In the genomic region with DNA sequence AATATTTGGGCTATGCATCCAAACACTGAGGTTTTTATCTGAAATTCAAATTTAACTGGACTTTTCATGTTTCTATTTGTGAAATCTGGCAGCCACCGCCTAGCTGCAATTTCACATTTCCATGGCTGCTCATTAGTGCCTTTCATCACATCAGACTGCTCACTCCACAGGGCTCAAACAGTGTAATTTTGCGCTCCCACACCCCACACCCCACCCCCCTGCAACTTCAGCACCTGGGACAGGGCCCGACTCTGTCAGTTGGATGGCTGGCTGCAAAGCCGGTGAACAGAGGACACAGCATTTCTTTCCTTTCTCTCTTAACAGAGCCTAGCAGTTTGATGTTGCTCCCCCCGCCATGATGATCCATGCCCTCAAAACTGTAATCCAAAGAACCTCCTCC, we compare ENCODE assay signal across 11 mouse cellular contexts. TPM values are rescaled to one million over a fixed set of nuclear protein-coding genes. Genes with fewer than 3 reads are reported as not detected.
DNase-seq lines count a peak whose midpoint lies in the region; ATAC-seq and TF ChIP-seq lines count a peak whose summit lies in the region.
"Had no signal": no experiment of that assay in that cellular context is flagged by ENCODE, and none has a peak within 500 bp of the region (broad histone marks: within the 10 kb centered on the region; RNA-seq: fewer than 3 reads in every experiment).

No protein-coding gene starts in this region.

- H3K4me2 ChIP-seq in kidney, postnatal 0 days (ENCODE audit: low read length): no peak overlapping the region
- no peak overlapping the region for H3K4me2 ChIP-seq in forebrain, postnatal 0 days (ENCODE audit: low read depth)
- H3K4me2 ChIP-seq: embryonic facial prominence, embryonic 12.5 days had no signal

- no peak for ATAC-seq in kidney, postnatal 0 days (replicated peaks; ENCODE audit: low FRiP score, low read depth)
- ATAC-seq in forebrain, postnatal 0 days: peak; percentile 56; the same call in 1 of the 2 replicates

- no peak for TF ChIP-seq POLR2A in MEL (IDR thresholded peaks at IDR 0.05; ENCODE audit: control insufficient read depth in 1 of 2, insufficient read depth in 1 of 2, low read depth in 1 of 2, low read length in 2 of 2, poor library complexity in 1 of 2)

- no peak for TF ChIP-seq EP300 in MEL (IDR thresholded peaks at IDR 0.05; ENCODE audit: low read depth in 1 of 2, low read length in 2 of 2)

- no peak overlapping the region for H3K4me3 ChIP-seq in kidney, postnatal 0 days (replicated peaks; ENCODE audit: low read depth, low read length)
- no peak overlapping the region for H3K4me3 ChIP-seq in MEL (ENCODE audit: control insufficient read depth in 1 of 2, insufficient read depth in 1 of 2, low read depth in 2 of 2, low read length in 2 of 2)
- no peak overlapping the region for H3K4me3 ChIP-seq in forebrain, postnatal 0 days (ENCODE audit: low read depth, low read length)
- H3K4me3 ChIP-seq: embryonic facial prominence, embryonic 12.5 days had no signal

- 0 out of 2 replicates have a peak, but pooled peaks cover 9% of the 10 kb centered on the region for H3K27me3 ChIP-seq in kidney, postnatal 0 days (ENCODE audit: insufficient read depth, low read length)
- peaks cover 5 to 11% of the 10 kb centered on the region in 2 experiments; a peak in 3 of 4 replicates for H3K27me3 ChIP-seq in MEL (ENCODE audit: control insufficient read depth in 1 of 2, insufficient read depth in 2 of 2, low read length in 2 of 2)
- no peaks in the 10 kb centered on the region for H3K27me3 ChIP-seq in forebrain, postnatal 0 days (ENCODE audit: insufficient read depth, low read length)

- H3K79me2 ChIP-seq in MEL (ENCODE audit: control insufficient read depth, insufficient read depth, low read length, poor library complexity): no peaks in the 10 kb centered on the region

- no peak overlapping the region for H3K9ac ChIP-seq in kidney, postnatal 0 days (ENCODE audit: low read depth, low read length)
- H3K9ac ChIP-seq in MEL (ENCODE audit: control insufficient read depth, low read depth, low read length, poor library complexity, severe bottlenecking): no peak overlapping the region
- H3K9ac ChIP-seq in forebrain, postnatal 0 days: no peak overlapping the region
- H3K9ac ChIP-seq: embryonic facial prominence, embryonic 12.5 days had no signal

- WGBS in kidney, postnatal 0 days: 12% methylated on average over 5 of the region's 5 CpGs
- 13% methylated on average over 5 of the region's 5 CpGs for WGBS in forebrain, postnatal 0 days

- H3K4me1 ChIP-seq in kidney, postnatal 0 days (replicated peaks; ENCODE audit: insufficient read depth, low read length): no peaks in the 10 kb centered on the region
- H3K4me1 ChIP-seq in MEL (ENCODE audit: control insufficient read depth in 1 of 2, insufficient read depth in 2 of 2, low read length in 2 of 2): no peaks in the 10 kb centered on the region
- peaks cover 4% of the 10 kb centered on the region; the same call in 1 of the 2 replicates for H3K4me1 ChIP-seq in forebrain, postnatal 0 days (ENCODE audit: insufficient read depth)
- H3K4me1 ChIP-seq: embryonic facial prominence, embryonic 12.5 days had no signal

- H3K9me3 ChIP-seq in kidney, postnatal 0 days (replicated peaks; ENCODE audit: low read length): no peaks in the 10 kb centered on the region
- H3K9me3 ChIP-seq in MEL (replicated peaks; ENCODE audit: insufficient read depth, low read length): no peaks in the 10 kb centered on the region
- no peaks in the 10 kb centered on the region for H3K9me3 ChIP-seq in forebrain, postnatal 0 days (ENCODE audit: low read length)
- H3K9me3 ChIP-seq: embryonic facial prominence, embryonic 12.5 days had no signal

- no peak for TF ChIP-seq CTCF in kidney, postnatal 0 days (IDR thresholded peaks at IDR 0.05; ENCODE audit: low read depth)
- TF ChIP-seq CTCF in MEL (IDR thresholded peaks at IDR 0.05 in 2 of 3, conservative IDR thresholded peaks at IDR 0.05 in 1 of 3; ENCODE audit: control insufficient read depth in 1 of 3, insufficient read depth in 1 of 3, low read depth in 2 of 3, low read length in 3 of 3, poor library complexity in 1 of 3, severe bottlenecking in 1 of 3): no peak
- no peak for TF ChIP-seq CTCF in forebrain, postnatal 0 days (IDR thresholded peaks at IDR 0.05; ENCODE audit: low read depth)

- no peak for TF ChIP-seq RAD21 in MEL (IDR thresholded peaks at IDR 0.05; ENCODE audit: low read depth, low read length)

- H3K36me3 ChIP-seq in kidney, postnatal 0 days (ENCODE audit: insufficient read depth, low read length): no peaks in the 10 kb centered on the region
- H3K36me3 ChIP-seq in MEL (ENCODE audit: control insufficient read depth in 1 of 2, insufficient read depth in 2 of 2, low read length in 2 of 2): no peaks in the 10 kb centered on the region
- no peaks in the 10 kb centered on the region for H3K36me3 ChIP-seq in forebrain, postnatal 0 days (ENCODE audit: insufficient read depth)
- H3K36me3 ChIP-seq: embryonic facial prominence, embryonic 12.5 days had no signal

- DNase-seq in kidney, postnatal 0 days (ENCODE audit: low spot score): peak; percentile 50
- no peak for DNase-seq in kidney, adult 11 months
- DNase-seq in B cell, adult 2 months: peak; percentile 39 to 44
- peak; percentile 47 for DNase-seq in MEL (ENCODE audit: low read depth, low spot score)
- no peak for DNase-seq in forebrain, postnatal 0 days
- DNase-seq in urinary bladder, postnatal 36 days (ENCODE audit: low spot score in 2 of 2): no peak
- DNase-seq in right cerebral cortex, postnatal 36 days (ENCODE audit: low spot score in 2 of 2): no peak
- DNase-seq: gastrocnemius, postnatal 10 days; heart, postnatal 36 days; left cerebral cortex, postnatal 4 days had no signal

- H3K27ac ChIP-seq in kidney, postnatal 0 days: no peak overlapping the region
- H3K27ac ChIP-seq in MEL (ENCODE audit: control insufficient read depth, low read depth, low read length): no peak overlapping the region
- no peak overlapping the region for H3K27ac ChIP-seq in forebrain, postnatal 0 days (ENCODE audit: low read depth, low read length)
- H3K27ac ChIP-seq: embryonic facial prominence, embryonic 12.5 days had no signal

TF ChIP-seq in MEL, 35 proteins besides CTCF, POLR2A, EP300 and RAD21:
- TF ChIP-seq MAZ (IDR thresholded peaks at IDR 0.05; ENCODE audit: low read depth, low read length) (no peak), SIN3A (IDR thresholded peaks at IDR 0.05; ENCODE audit: low read length) (peak; percentile 59)

RNA-seq across cellular contexts. Expression of gene Tcte1, which starts 13.0 kb away (rescaled TPM):
- 0.07 and 0.15 TPM in 2 replicates for polyA plus RNA-seq in kidney, postnatal 0 days (2015; fragmentation: Nextera tagmentation; extraction: Ambion mirVana)
- not detected in 2 replicates for total RNA-seq in MEL (2012; rRNA removed)
- polyA plus RNA-seq in MEL (2012; ENCODE audit: insufficient read depth in 1 of 2, insufficient read length in 2 of 2, low read depth in 1 of 2, low replicate concordance in 2 of 2, missing spikeins in 1 of 2): not detected
- 1.0 and 1.4 TPM in 2 replicates for total RNA-seq in forebrain, postnatal 0 days (2014; rRNA removed)
- 4.7 and 5.7 TPM in 2 replicates for polyA plus RNA-seq in forebrain, postnatal 0 days (2015; fragmentation: Nextera tagmentation; extraction: Ambion mirVana)
- total RNA-seq: gastrocnemius, postnatal 10 days; heart, postnatal 36 days had no signal

RNA-seq across cellular contexts. Expression of gene Tmem151b, which starts 13.2 kb away (rescaled TPM):
- polyA plus RNA-seq in kidney, postnatal 0 days (2015; fragmentation: Nextera tagmentation; extraction: Ambion mirVana): 1.5 and 1.8 TPM in 2 replicates
- total RNA-seq in MEL (2012; rRNA removed): 0.15 and 0.33 TPM in 2 replicates
- polyA plus RNA-seq in MEL (2012; ENCODE audit: insufficient read depth in 1 of 2, insufficient read length in 2 of 2, low read depth in 1 of 2, low replicate concordance in 2 of 2, missing spikeins in 1 of 2): 1 to 10 TPM in 1 of 2 experiments, not detected in 1; 1.1 TPM
- 79.2 and 79.6 TPM in 2 replicates for total RNA-seq in forebrain, postnatal 0 days (2014; rRNA removed)
- polyA plus RNA-seq in forebrain, postnatal 0 days (2015; fragmentation: Nextera tagmentation; extraction: Ambion mirVana): 32.2 and 33.7 TPM in 2 replicates

RNA-seq across cellular contexts. Expression of gene Nfkbie, which starts 19.2 kb away (rescaled TPM):
- polyA plus RNA-seq in kidney, postnatal 0 days (2015; fragmentation: Nextera tagmentation; extraction: Ambion mirVana): 4.8 and 5.1 TPM in 2 replicates
- total RNA-seq in MEL (2012; rRNA removed): 2.7 and 3.3 TPM in 2 replicates
- polyA plus RNA-seq in MEL (2012; ENCODE audit: insufficient read depth in 1 of 2, insufficient read length in 2 of 2, low read depth in 1 of 2, low replicate concordance in 2 of 2, missing spikeins in 1 of 2): 1 to 10 TPM in 1 of 2 experiments, not detected in 1; 5.7 TPM
- 2.8 and 3.1 TPM in 2 replicates for total RNA-seq in forebrain, postnatal 0 days (2014; rRNA removed)
- 2.2 and 2.7 TPM in 2 replicates for polyA plus RNA-seq in forebrain, postnatal 0 days (2015; fragmentation: Nextera tagmentation; extraction: Ambion mirVana)

RNA-seq across cellular contexts. Expression of gene Slc35b2, which starts 27.4 kb away (rescaled TPM):
- 131 and 138 TPM in 2 replicates for polyA plus RNA-seq in kidney, postnatal 0 days (2015; fragmentation: Nextera tagmentation; extraction: Ambion mirVana)
- total RNA-seq in MEL (2012; rRNA removed): 65.8 and 81.7 TPM in 2 replicates
- 100 to 1,000 TPM in 1 of 2 experiments, not detected in 1; 111 TPM for polyA plus RNA-seq in MEL (2012; ENCODE audit: insufficient read depth in 1 of 2, insufficient read length in 2 of 2, low read depth in 1 of 2, low replicate concordance in 2 of 2, missing spikeins in 1 of 2)
- total RNA-seq in forebrain, postnatal 0 days (2014; rRNA removed): 80.9 and 87.0 TPM in 2 replicates
- polyA plus RNA-seq in forebrain, postnatal 0 days (2015; fragmentation: Nextera tagmentation; extraction: Ambion mirVana): 83.8 and 89.6 TPM in 2 replicates

RNA-seq across cellular contexts. Expression of gene Aars2, which starts 29.6 kb away (rescaled TPM):
- polyA plus RNA-seq in kidney, postnatal 0 days (2015; fragmentation: Nextera tagmentation; extraction: Ambion mirVana): 11.5 and 13.8 TPM in 2 replicates
- 13.6 and 14.4 TPM in 2 replicates for total RNA-seq in MEL (2012; rRNA removed)
- polyA plus RNA-seq in MEL (2012; ENCODE audit: insufficient read depth in 1 of 2, insufficient read length in 2 of 2, low read depth in 1 of 2, low replicate concordance in 2 of 2, missing spikeins in 1 of 2): 10 to 100 TPM; 25.6 to 63.5 TPM
- 19.2 and 20.8 TPM in 2 replicates for total RNA-seq in forebrain, postnatal 0 days (2014; rRNA removed)
- polyA plus RNA-seq in forebrain, postnatal 0 days (2015; fragmentation: Nextera tagmentation; extraction: Ambion mirVana): 10.9 and 12.0 TPM in 2 replicates

Comparison
In these comparisons a context has a peak if more than half of its experiments do, and no peak if none do; other contexts are left out.
1. DNase-seq: peak in kidney, postnatal 0 days (single experiment), B cell, adult 2 months (2 of 2) and MEL (single experiment); none in kidney, adult 11 months (single experiment), forebrain, postnatal 0 days (single experiment), urinary bladder, postnatal 36 days (0 of 2) and right cerebral cortex, postnatal 36 days (0 of 2).
2. RNA of gene Tmem151b, which starts 13.2 kb away (polyA plus RNA-seq): 32.2 to 33.7 TPM in forebrain, postnatal 0 days; 1.5 to 1.8 TPM in kidney, postnatal 0 days and 1.1 TPM in MEL; every median in the first group is over 10 times any median in the second.